Mouse (Mus musculus): ENCODE measurements around the gene Cd96.

The Cd96 gene

DNA sequence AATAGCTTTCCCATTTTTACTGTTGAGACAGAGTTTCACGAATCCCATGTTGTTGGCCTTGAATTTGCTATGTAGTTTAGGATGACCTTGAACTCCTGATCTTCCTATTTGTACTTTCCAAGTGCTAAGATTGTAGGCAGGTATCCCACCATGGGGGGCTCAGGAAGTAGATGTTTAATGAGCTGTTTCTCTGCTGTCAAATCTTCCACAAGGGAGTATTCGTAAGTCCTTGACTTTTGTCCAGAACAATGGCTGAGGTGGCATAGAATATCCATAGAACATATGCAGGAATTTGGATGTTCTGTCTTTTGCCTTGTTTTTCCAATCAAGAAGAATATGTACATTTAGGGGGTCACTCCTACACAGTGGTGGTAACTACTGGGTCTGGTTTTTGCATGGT lies 73.1 kb downstream of the Cd96 start:
- DNase-seq (ENCODE audit: low read depth in 1 of 2, low spot score in 2 of 2), result no peak

DNA sequence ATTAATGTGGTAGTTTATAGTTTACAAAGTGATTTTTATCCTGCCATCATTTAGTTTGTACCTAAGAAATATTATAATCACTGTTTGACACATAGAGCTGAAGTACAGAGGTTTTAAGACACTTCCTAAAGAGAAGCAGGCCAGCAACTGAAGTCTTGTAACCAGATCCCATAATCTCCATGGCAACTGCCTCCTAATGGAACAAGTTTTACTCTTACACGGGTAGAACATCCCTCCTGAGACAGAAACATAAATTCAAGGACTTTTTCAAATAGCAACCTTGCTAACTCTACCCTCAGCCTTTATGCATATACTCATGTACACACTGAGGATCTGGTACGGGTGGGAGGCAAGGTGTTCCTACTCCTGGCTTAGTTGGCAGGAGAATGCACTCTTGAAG lies 83.8 kb downstream of the Cd96 start:
- no peak for DNase-seq (ENCODE audit: low read depth in 1 of 2, low spot score in 2 of 2)

- no peak for DNase-seq (ENCODE audit: low read depth in 1 of 2, low spot score in 2 of 2)
Measured at GRCm38 (mm10) chr16:46033896-46034295, 86.2 kb downstream of the Cd96 start.

DNA sequence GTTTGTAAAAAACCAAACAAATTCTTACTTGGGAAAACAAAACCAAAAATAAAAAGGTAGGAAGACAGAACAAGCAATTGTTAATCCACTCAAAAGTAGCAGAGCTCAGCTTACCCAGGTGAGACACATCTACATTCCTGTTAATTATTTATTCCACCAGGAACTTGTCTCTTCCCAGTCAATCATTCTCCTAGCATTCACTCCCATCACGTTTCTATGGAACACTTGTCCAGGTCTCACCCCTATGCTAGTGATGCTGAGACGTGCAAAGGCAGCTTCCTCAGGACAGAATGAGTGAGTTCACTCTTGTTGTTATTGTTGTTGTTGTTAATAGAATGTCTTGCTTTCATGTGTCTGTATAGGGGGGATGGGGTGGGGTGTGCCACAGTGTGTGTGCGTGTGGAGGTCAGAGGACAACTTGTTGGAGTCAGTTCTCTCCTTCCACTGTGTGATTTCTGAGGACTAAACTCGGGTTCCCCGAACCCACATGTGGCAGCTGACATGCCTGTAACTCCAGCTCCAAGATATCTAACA lies 97.0 kb downstream of the Cd96 start:
- no peak for DNase-seq (ENCODE audit: low read depth in 1 of 2, low spot score in 2 of 2)

DNA sequence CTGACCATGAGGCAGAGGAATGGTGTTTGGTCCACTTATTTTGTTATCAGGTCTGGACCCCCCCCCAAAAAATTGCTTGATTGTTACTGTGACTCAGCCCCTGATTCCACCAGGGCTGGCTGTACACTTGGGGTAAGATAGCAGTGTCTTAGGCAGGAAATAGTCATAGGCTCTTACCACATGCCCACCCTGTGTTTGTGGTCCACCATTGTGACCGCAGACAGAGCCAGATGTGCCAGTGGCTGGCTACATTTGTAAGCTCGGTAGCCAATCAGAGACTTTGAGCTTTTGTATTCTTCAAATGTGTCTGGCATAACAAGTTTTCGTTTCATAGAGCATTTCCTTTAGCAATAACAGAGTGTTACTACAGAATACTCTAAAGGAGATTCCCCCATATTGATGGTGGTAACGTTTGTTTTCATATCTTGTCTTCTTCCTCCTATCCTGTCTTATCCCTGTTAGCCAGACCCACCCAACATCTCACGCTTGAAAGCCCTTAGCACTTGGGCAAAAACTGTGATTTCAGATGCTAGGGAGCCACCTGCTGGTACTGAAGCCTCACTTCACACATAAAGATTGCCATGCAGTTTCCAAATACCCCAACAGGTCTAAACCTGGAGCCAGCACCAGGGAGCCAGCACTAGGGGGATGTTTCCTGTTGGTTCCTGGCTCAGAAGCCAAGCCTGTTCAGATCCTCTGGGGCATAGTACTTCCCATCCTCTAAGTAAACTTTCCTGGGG lies 97.7 kb downstream of the Cd96 start:
- DNase-seq (ENCODE audit: low read depth in 1 of 2, low spot score in 2 of 2), result no peak

- DNase-seq (ENCODE audit: low read depth in 1 of 2, low spot score in 2 of 2), result no peak
Measured at GRCm38 (mm10) chr16:46021302-46021701, 98.7 kb downstream of the Cd96 start.

DNA sequence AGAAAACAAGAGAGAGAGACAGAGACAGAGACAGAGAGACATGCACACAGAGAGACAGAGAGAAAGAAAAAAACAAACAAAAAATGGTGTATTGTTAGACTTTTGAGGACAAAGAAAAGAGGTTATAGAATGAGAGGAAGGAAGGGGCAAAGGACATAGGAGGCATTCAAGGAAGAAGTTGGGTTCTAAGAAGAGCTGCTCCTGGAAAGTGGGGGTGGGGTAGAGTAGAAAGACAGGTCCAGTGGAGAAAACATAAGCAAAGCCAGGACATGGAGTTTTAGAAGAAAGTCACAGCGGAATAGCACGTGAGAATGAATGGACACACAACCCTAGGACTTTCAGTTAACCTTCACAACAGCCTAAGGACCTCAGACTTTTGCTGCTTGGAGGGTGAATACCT lies 99.7 kb downstream of the Cd96 start:
- no peak for DNase-seq (ENCODE audit: low read depth in 1 of 2, low spot score in 2 of 2)

DNA sequence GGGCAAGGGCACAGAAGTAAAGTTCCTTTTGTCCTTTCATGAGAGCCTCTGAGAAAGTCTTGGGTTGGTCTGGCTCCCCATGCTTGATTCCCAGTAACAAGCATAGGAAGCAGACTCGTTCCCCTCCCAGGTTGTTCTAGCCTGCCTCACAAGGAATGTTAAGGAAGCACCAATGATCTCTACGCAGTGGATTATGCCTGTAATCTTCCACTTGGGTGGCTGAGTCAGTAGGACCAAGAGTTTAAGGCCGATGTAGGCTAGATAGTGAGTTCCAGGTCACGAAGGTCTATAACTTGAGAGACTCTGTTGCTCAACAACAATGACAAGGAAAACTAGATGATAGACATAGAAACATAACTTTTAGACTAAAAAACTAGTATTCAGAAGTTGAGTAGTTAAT lies 100.3 kb downstream of the Cd96 start:
- no peak for DNase-seq (ENCODE audit: low read depth in 1 of 2, low spot score in 2 of 2)

- no peak for DNase-seq (ENCODE audit: low read depth in 1 of 2, low spot score in 2 of 2)
Measured at GRCm38 (mm10) chr16:46019359-46019758, 100.7 kb downstream of the Cd96 start.

- DNase-seq (ENCODE audit: low read depth in 1 of 2, low spot score in 2 of 2), result no peak
Measured at GRCm38 (mm10) chr16:46011696-46012095, 108.4 kb downstream of the Cd96 start.

- DNase-seq (ENCODE audit: low read depth in 1 of 2, low spot score in 2 of 2), result no peak
Measured at GRCm38 (mm10) chr16:46010906-46011220, 109.2 kb downstream of the Cd96 start.

DNA sequence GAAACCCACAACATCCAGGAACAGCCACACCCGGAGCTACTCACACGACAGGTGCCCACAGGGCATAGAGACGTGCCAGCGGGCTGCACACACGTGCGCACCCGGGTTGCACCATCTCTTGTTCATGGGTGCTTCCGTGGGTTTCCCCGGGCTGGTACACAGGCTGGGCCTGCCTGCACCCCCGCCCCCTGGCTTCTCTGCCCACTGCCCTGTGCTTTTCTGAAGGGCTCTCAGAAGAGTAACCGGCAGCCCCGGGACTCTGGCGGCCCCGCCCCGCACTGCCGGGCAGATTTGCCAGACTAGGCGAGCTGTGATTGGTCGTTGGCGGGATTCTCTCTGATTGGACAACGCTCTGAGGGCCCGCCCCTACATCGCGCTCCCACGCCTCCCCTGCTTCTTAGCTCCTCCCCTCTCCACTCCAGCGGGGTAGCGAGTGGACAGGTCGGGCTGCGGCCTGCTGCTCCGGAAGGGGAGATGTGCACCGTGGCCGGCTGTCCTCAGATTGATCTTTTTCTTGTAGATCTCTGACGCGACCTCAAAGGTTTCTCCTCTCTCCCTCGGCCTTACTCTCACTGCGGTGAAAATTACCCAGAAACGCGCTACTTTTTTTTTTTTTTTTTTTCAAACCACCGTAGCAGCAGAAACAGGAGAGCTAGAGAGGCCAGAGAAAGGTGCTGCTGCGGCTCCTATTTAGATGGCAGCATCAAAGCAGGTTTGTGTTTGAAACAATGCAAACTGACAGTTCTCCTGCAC lies 109.7 kb downstream of the Cd96 start, which contains the start of gene Plcxd2:
Gene Plcxd2, minus strand, starts transcription at position 66 of the 753 bp plus-strand sequence.
- DNase-seq (ENCODE audit: low read depth in 1 of 2, low spot score in 2 of 2), result peak; percentile 78 to 89

DNA sequence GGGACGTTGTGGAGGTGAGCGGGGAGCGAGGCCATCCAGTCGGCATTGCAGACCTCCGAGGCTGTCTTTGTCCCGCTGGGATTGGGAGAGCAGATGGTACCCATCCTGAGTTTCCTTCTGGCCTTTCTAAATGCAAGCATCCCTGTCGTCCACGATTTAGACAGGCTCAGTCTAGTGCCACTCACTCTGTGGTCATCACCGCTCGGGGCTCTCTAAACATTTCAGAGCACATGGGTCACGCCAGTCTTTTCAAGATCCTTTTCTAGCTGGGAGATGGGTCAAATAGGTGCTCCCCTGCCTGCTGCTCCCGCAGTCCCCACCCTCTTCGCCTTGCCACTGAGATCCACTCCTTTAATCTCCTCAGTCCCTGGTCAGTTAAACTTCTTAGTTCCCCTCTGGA lies 110.3 kb downstream of the Cd96 start:
- DNase-seq (ENCODE audit: low read depth in 1 of 2, low spot score in 2 of 2), result no peak

GRCm38 (mm10) chr16:46008766-46009165 lies 111.3 kb downstream of the Cd96 start:
- no peak for DNase-seq (ENCODE audit: low read depth in 1 of 2, low spot score in 2 of 2)

DNA sequence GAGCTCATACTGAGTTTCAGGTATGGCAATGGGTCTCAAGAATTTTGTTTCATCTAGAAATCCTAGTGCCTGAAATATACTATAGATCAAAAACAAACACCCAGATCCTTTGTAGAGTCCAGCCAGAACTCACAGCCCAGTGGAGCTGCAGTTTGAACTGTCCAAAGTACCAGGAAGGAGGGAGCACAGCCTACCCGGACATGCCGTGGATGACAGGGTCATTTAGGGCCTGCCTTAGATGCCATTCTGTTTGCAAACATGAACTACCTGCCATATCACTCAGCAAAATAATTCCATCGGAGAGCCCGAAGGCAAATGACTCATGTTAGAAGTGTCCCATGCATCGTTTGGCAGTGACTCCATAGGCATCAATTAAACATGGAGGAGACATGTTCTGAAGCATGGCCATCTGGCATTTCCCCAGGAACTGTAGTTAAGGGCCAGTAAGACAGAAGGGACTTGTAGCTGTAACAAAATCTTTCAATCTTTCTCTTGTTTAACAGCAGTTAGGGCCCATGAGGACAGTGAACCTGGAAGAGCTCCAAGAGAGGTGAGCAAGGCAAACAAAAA lies 111.9 kb downstream of the Cd96 start:
- no peak for DNase-seq (ENCODE audit: low read depth in 1 of 2, low spot score in 2 of 2)

- no peak for DNase-seq (ENCODE audit: low read depth in 1 of 2, low spot score in 2 of 2)
Measured at GRCm38 (mm10) chr16:46006261-46006660, 113.8 kb downstream of the Cd96 start.

- DNase-seq (ENCODE audit: low read depth in 1 of 2, low spot score in 2 of 2), result no peak
Measured at GRCm38 (mm10) chr16:46001550-46002166, 118.4 kb downstream of the Cd96 start.

DNA sequence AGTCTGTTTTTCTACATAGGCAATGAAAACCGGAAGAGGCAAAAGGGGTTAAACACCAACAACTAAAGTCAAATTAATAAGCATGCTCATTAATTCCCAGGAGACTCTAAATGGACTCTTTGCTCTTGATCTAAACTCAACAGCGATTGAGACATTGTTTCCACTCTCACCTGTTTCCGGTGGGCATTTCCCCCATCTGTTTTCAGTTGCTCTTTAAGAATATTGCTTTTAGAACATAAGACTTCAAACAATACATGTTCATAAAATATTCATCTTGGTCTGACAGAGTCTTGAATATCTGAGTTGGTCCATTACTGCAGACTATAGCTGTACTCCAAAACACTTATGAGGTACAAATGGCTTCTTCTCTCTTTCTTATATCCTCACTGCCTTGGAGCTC lies 119.1 kb downstream of the Cd96 start:
- no peak for DNase-seq (ENCODE audit: low read depth in 1 of 2, low spot score in 2 of 2)

- DNase-seq (ENCODE audit: low read depth in 1 of 2, low spot score in 2 of 2), result no peak
Measured at GRCm38 (mm10) chr16:45999374-46000191, 120.5 kb downstream of the Cd96 start.

DNA sequence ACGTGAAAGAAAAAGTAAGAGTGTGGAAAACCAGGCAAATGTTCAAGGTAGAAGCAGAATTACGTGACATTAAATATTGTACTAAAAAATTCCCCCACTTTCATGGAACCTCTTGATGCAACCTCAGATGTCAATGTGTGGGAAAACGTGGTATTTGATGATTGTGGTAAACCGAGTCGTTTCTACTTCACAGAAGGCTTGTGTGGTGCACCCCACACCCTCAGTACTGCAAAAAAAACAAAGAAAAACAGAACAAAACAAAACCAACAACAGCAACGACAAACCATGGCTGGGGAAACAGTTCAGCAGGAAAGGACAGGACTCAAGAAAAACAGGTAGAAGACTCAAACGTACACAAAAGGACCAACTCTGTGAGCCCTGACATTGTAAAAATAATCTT lies 121.8 kb downstream of the Cd96 start:
- DNase-seq (ENCODE audit: low read depth in 1 of 2, low spot score in 2 of 2), result no peak
